Mouse (Mus musculus): ENCODE measurements around the gene Aplnr. TPM values are rescaled to one million over a fixed set of nuclear protein-coding genes. Genes with fewer than 3 reads are reported as not detected.
A peak's percentile ranks its signal among the peaks of the same experiment; 100 is the strongest.

Gene Aplnr
- total and polyA plus RNA-seq, 3 experiments: not detected

- Histone ChIP-seq H3K27ac (ENCODE audit: insufficient read depth, low read depth) (no peak overlapping the region), H3K4me3 (replicated peaks in 1 of 3; ENCODE audit: low read depth in 2 of 3, low read length in 2 of 3, poor library complexity in 1 of 3) (no peak overlapping the region), H3K79me2 (replicated peaks; ENCODE audit: control insufficient read depth, extremely low read depth, insufficient read depth, poor library complexity, severe bottlenecking) (no peaks in the 10 kb centered on the region), H3K4me1 (ENCODE audit: control insufficient read depth in 1 of 2, insufficient read depth in 2 of 2) (peaks cover 0 to 11% of the 10 kb centered on the region in 2 experiments; a peak in 2 of 4 replicates), H3K36me3 (replicated peaks in 1 of 2; ENCODE audit: control insufficient read depth in 1 of 2, insufficient read depth in 1 of 2, low read length in 1 of 2) (no peaks in the 10 kb centered on the region), H3K4me2 (ENCODE audit: insufficient read depth, low read depth, poor library complexity, severe bottlenecking) (no peak overlapping the region; the same call in 1 of the 2 replicates), H3K9me3 (replicated peaks; ENCODE audit: low read length) (no peaks in the 10 kb centered on the region), H3K9ac (ENCODE audit: insufficient read depth, low read depth) (no peak overlapping the region), H3K27me3 (replicated peaks) (peaks cover 6% of the 10 kb centered on the region)
- TF ChIP-seq NELFE (IDR thresholded peaks at IDR 0.05; ENCODE audit: low read depth, low read length): no peak
- TF ChIP-seq ZMIZ1 (IDR thresholded peaks at IDR 0.05; ENCODE audit: low read depth, low read length): no peak
- TF ChIP-seq USF2 (conservative IDR thresholded peaks at IDR 0.05; ENCODE audit: low read depth, low read length): no peak
- TF ChIP-seq ELF1 (IDR thresholded peaks at IDR 0.05; ENCODE audit: low read depth, low read length): no peak
- no peak for TF ChIP-seq ZKSCAN1 (IDR thresholded peaks at IDR 0.05; ENCODE audit: borderline replicate concordance, low read depth, low read length)
- no peak for TF ChIP-seq NRF1 (IDR thresholded peaks at IDR 0.05; ENCODE audit: low read depth, low read length)
- TF ChIP-seq MEF2A (IDR thresholded peaks at IDR 0.05; ENCODE audit: borderline replicate concordance, low read depth, low read length): no peak
- no peak for TF ChIP-seq ETS1 (conservative IDR thresholded peaks at IDR 0.05; ENCODE audit: low read depth, low read length)
- TF ChIP-seq EP300 (IDR thresholded peaks at IDR 0.05; ENCODE audit: low read length): no peak
- TF ChIP-seq HCFC1 (IDR thresholded peaks at IDR 0.05; ENCODE audit: low read depth, low read length): no peak
- no peak for TF ChIP-seq JUND (conservative IDR thresholded peaks at IDR 0.05; ENCODE audit: low read depth, low read length)
- TF ChIP-seq MAZ (IDR thresholded peaks at IDR 0.05; ENCODE audit: low read depth, low read length): no peak
- TF ChIP-seq ZNF384 (IDR thresholded peaks at IDR 0.05; ENCODE audit: low read depth, low read length): no peak
- dilution Hi-C loops (cut with MboI; ENCODE audit: extremely low pct_ligation_motif_present, extremely low pct_unique_long_range_greater_than_20kb, low sequenced_read_pairs) (no loop called here), in situ Hi-C loops (cut with MboI; ENCODE audit: low pct_ligation_motif_present, low pct_unique_long_range_greater_than_20kb, low sequenced_read_pairs) (no loop called here)
- DNase-seq (ENCODE audit: extremely low read depth): no peak
Observed at GRCm38 (mm10) chr2:85156136-85156535, 20.1 kb downstream of the Aplnr start.

GRCm38 (mm10) chr2:85157382-85157781 is 21.4 kb downstream of the Aplnr start:
- Histone ChIP-seq H3K9ac (ENCODE audit: insufficient read depth, low read depth) (no peak overlapping the region), H3K4me1 (ENCODE audit: control insufficient read depth in 1 of 2, insufficient read depth in 2 of 2) (peaks cover 0 to 11% of the 10 kb centered on the region in 2 experiments; a peak in 2 of 4 replicates), H3K4me3 (replicated peaks in 1 of 3; ENCODE audit: low read depth in 2 of 3, low read length in 2 of 3, poor library complexity in 1 of 3) (no peak overlapping the region), H3K79me2 (replicated peaks; ENCODE audit: control insufficient read depth, extremely low read depth, insufficient read depth, poor library complexity, severe bottlenecking) (no peaks in the 10 kb centered on the region), H3K36me3 (replicated peaks in 1 of 2; ENCODE audit: control insufficient read depth in 1 of 2, insufficient read depth in 1 of 2, low read length in 1 of 2) (no peaks in the 10 kb centered on the region), H3K9me3 (replicated peaks; ENCODE audit: low read length) (no peaks in the 10 kb centered on the region), H3K27me3 (replicated peaks) (peaks cover 4% of the 10 kb centered on the region), H3K4me2 (ENCODE audit: insufficient read depth, low read depth, poor library complexity, severe bottlenecking) (peak overlapping the region; percentile 82), H3K27ac (ENCODE audit: insufficient read depth, low read depth) (no peak overlapping the region)
- dilution Hi-C loops (cut with MboI; ENCODE audit: extremely low pct_ligation_motif_present, extremely low pct_unique_long_range_greater_than_20kb, low sequenced_read_pairs) (no loop called here), in situ Hi-C loops (cut with MboI; ENCODE audit: low pct_ligation_motif_present, low pct_unique_long_range_greater_than_20kb, low sequenced_read_pairs) (no loop called here)
- peak; percentile 8 for DNase-seq (ENCODE audit: extremely low read depth)
- TF ChIP-seq MXI1 (IDR thresholded peaks at IDR 0.05; ENCODE audit: low read depth, low read length): no peak
- no peak for TF ChIP-seq NELFE (IDR thresholded peaks at IDR 0.05; ENCODE audit: low read depth, low read length)
- TF ChIP-seq ELF1 (IDR thresholded peaks at IDR 0.05; ENCODE audit: low read depth, low read length): no peak
- TF ChIP-seq ZKSCAN1 (IDR thresholded peaks at IDR 0.05; ENCODE audit: borderline replicate concordance, low read depth, low read length): no peak
- no peak for TF ChIP-seq RAD21 (IDR thresholded peaks at IDR 0.05; ENCODE audit: low read depth, low read length)
- no peak for TF ChIP-seq TCF12 (IDR thresholded peaks at IDR 0.05; ENCODE audit: low read depth, low read length)
- no peak for TF ChIP-seq ZNF384 (IDR thresholded peaks at IDR 0.05; ENCODE audit: low read depth, low read length)
- TF ChIP-seq JUN (IDR thresholded peaks at IDR 0.05; ENCODE audit: insufficient read depth, low read depth, low read length): no peak
- TF ChIP-seq RCOR1 (conservative IDR thresholded peaks at IDR 0.05; ENCODE audit: low read depth, low read length): no peak; the same call in 1 of the 2 replicates
- no peak for TF ChIP-seq TBP (conservative IDR thresholded peaks at IDR 0.05; ENCODE audit: low read depth, low read length)
- TF ChIP-seq IRF4 (IDR thresholded peaks at IDR 0.05; ENCODE audit: low read depth, low read length): peak; percentile 78
- TF ChIP-seq POLR2AphosphoS2 (IDR thresholded peaks at IDR 0.05; ENCODE audit: low read depth, low read length): no peak
- no peak for TF ChIP-seq ETS1 (conservative IDR thresholded peaks at IDR 0.05; ENCODE audit: low read depth, low read length)
- TF ChIP-seq UBTF (IDR thresholded peaks at IDR 0.05; ENCODE audit: low read depth, low read length): no peak
- TF ChIP-seq SIN3A (IDR thresholded peaks at IDR 0.05; ENCODE audit: low read length): no peak
- TF ChIP-seq USF2 (conservative IDR thresholded peaks at IDR 0.05; ENCODE audit: low read depth, low read length): no peak
- TF ChIP-seq MEF2A (IDR thresholded peaks at IDR 0.05; ENCODE audit: borderline replicate concordance, low read depth, low read length): no peak
- no peak for TF ChIP-seq KAT2A (IDR thresholded peaks at IDR 0.05; ENCODE audit: insufficient replicate concordance, low read length)
- no peak for TF ChIP-seq POLR2A (IDR thresholded peaks at IDR 0.05; ENCODE audit: low read depth, low read length)
- TF ChIP-seq BHLHE40 (IDR thresholded peaks at IDR 0.05; ENCODE audit: low read depth, low read length): peak; percentile 25; the same call in 1 of the 2 replicates
- TF ChIP-seq E2F4 (IDR thresholded peaks at IDR 0.05; ENCODE audit: insufficient replicate concordance, low read depth, low read length): no peak
- peak; percentile 66; the same call in 1 of the 2 replicates for TF ChIP-seq EP300 (IDR thresholded peaks at IDR 0.05; ENCODE audit: low read length)
- TF ChIP-seq ZMIZ1 (IDR thresholded peaks at IDR 0.05; ENCODE audit: low read depth, low read length): no peak
- no peak for TF ChIP-seq MAX (IDR thresholded peaks at IDR 0.05; ENCODE audit: low read length)
- TF ChIP-seq USF1 (IDR thresholded peaks at IDR 0.05; ENCODE audit: low read depth, low read length): no peak
- TF ChIP-seq JUND (conservative IDR thresholded peaks at IDR 0.05; ENCODE audit: low read depth, low read length): no peak
- peak; percentile 71 for TF ChIP-seq MAFK (IDR thresholded peaks at IDR 0.05; ENCODE audit: insufficient replicate concordance, low read length)
- TF ChIP-seq HCFC1 (IDR thresholded peaks at IDR 0.05; ENCODE audit: low read depth, low read length): no peak
